Mouse (Mus musculus): ENCODE data around the gene Rere. TPM values are rescaled to one million over a fixed set of nuclear protein-coding genes. Genes with fewer than 3 reads are reported as not detected.

Gene Rere
- total and polyA plus RNA-seq, 2 experiments from 2014 or later = 25.9 to 32.9 TPM

- TF ChIP-seq CTCF (IDR thresholded peaks at IDR 0.05; ENCODE audit: low read depth) = no peak
- Histone ChIP-seq H3K27me3 (ENCODE audit: insufficient read depth, low read length) (no peaks in the 10 kb centered on the region), H3K27ac (peak overlapping the region; percentile 85), H3K9me3 (ENCODE audit: low read length) (no peaks in the 10 kb centered on the region), H3K4me3 (ENCODE audit: low read length) (peak overlapping the region; percentile 54), H3K4me2 (ENCODE audit: low read depth, low read length) (peak overlapping the region; percentile 95), H3K36me3 (ENCODE audit: insufficient read depth, low read length) (no peaks in the 10 kb centered on the region), H3K4me1 (ENCODE audit: insufficient read depth, low read length) (peaks cover 21% of the 10 kb centered on the region), H3K9ac (replicated peaks; ENCODE audit: low read length) (peak overlapping the region; percentile 3)
- ATAC-seq (peak; percentile 46; the same call in 1 of the 2 replicates), DNase-seq (ENCODE audit: low spot score) (peak; percentile 64)
- WGBS = 7% methylated on average over 15 of the region's 15 CpGs
Measured at GRCm38 (mm10) chr4:150373111-150374109, 92.0 kb downstream of the Rere start.

GRCm38 (mm10) chr4:150374651-150375447 lies 93.4 kb downstream of the Rere start:
- 30% methylated on average over 9 of the region's 9 CpGs for WGBS
- H3K27me3 ChIP-seq (ENCODE audit: insufficient read depth, low read length) = no peaks in the 10 kb centered on the region
- no peak overlapping the region for H3K4me3 ChIP-seq (ENCODE audit: low read length)
- ATAC-seq = no peak
- H3K27ac ChIP-seq = peak overlapping the region; percentile 85; the same call in 1 of the 2 replicates
- no peaks in the 10 kb centered on the region for H3K9me3 ChIP-seq (ENCODE audit: low read length)
- H3K4me1 ChIP-seq (ENCODE audit: insufficient read depth, low read length) = peaks cover 21% of the 10 kb centered on the region
- no peak for TF ChIP-seq CTCF (IDR thresholded peaks at IDR 0.05; ENCODE audit: low read depth)
- 0 out of 2 replicates have a peak overlapping the region, but pooled peaks have one; percentile 95 for H3K4me2 ChIP-seq (ENCODE audit: low read depth, low read length)
- H3K9ac ChIP-seq (replicated peaks; ENCODE audit: low read length) = no peak overlapping the region
- H3K36me3 ChIP-seq (ENCODE audit: insufficient read depth, low read length) = no peaks in the 10 kb centered on the region
- DNase-seq (ENCODE audit: low spot score) = no peak

- 44% methylated on average over 1 of the region's 1 CpGs for WGBS
- H3K27ac ChIP-seq = no peak overlapping the region
- H3K9ac ChIP-seq (replicated peaks; ENCODE audit: low read length) = no peak overlapping the region
- ATAC-seq (no peak), DNase-seq (ENCODE audit: low spot score) (no peak)
- no peak overlapping the region for H3K4me2 ChIP-seq (ENCODE audit: low read depth, low read length)
- H3K4me1 ChIP-seq (ENCODE audit: insufficient read depth, low read length) = peaks cover 17% of the 10 kb centered on the region
- H3K27me3 ChIP-seq (ENCODE audit: insufficient read depth, low read length) = no peaks in the 10 kb centered on the region
- H3K4me3 ChIP-seq (ENCODE audit: low read length) = no peak overlapping the region
- no peak for TF ChIP-seq CTCF (IDR thresholded peaks at IDR 0.05; ENCODE audit: low read depth)
- H3K9me3 ChIP-seq (ENCODE audit: low read length) = no peaks in the 10 kb centered on the region
- no peaks in the 10 kb centered on the region for H3K36me3 ChIP-seq (ENCODE audit: insufficient read depth, low read length)
Measured at GRCm38 (mm10) chr4:150375448-150375935, 94.0 kb downstream of the Rere start.

- Histone ChIP-seq H3K27ac (no peak overlapping the region), H3K36me3 (ENCODE audit: insufficient read depth, low read length) (no peaks in the 10 kb centered on the region), H3K4me1 (ENCODE audit: insufficient read depth, low read length) (0 out of 2 replicates have a peak, but pooled peaks cover 4% of the 10 kb centered on the region), H3K4me2 (ENCODE audit: low read depth, low read length) (no peak overlapping the region), H3K4me3 (ENCODE audit: low read length) (no peak overlapping the region), H3K9me3 (ENCODE audit: low read length) (no peaks in the 10 kb centered on the region), H3K9ac (replicated peaks; ENCODE audit: low read length) (no peak overlapping the region), H3K27me3 (ENCODE audit: insufficient read depth, low read length) (no peaks in the 10 kb centered on the region)
- 86% methylated on average over 6 of the region's 6 CpGs for WGBS
- no peak for TF ChIP-seq CTCF (IDR thresholded peaks at IDR 0.05; ENCODE audit: low read depth)
- ATAC-seq = no peak
- no peak for DNase-seq (ENCODE audit: low spot score)
Measured at GRCm38 (mm10) chr4:150379313-150379712, 97.9 kb downstream of the Rere start.

GRCm38 (mm10) chr4:150379772-150380171 lies 98.3 kb downstream of the Rere start:
- ATAC-seq = no peak
- 66% methylated on average over 2 of the region's 2 CpGs for WGBS
- no peak overlapping the region for H3K27ac ChIP-seq

GRCm38 (mm10) chr4:150380273-150380672 lies 98.8 kb downstream of the Rere start:
- no peak for TF ChIP-seq CTCF (IDR thresholded peaks at IDR 0.05; ENCODE audit: low read depth)
- no peak overlapping the region for H3K27ac ChIP-seq

More at GRCm38 (mm10) chr4:150379772-150380171, 98.3 kb downstream of the Rere start:
- H3K4me2 ChIP-seq (ENCODE audit: low read depth, low read length) = no peak overlapping the region
- DNase-seq (ENCODE audit: low spot score) = no peak
- H3K9me3 ChIP-seq (ENCODE audit: low read length) = no peaks in the 10 kb centered on the region
- H3K36me3 ChIP-seq (ENCODE audit: insufficient read depth, low read length) = no peaks in the 10 kb centered on the region
- no peak for TF ChIP-seq CTCF (IDR thresholded peaks at IDR 0.05; ENCODE audit: low read depth)
- no peak overlapping the region for H3K9ac ChIP-seq (replicated peaks; ENCODE audit: low read length)
- H3K4me3 ChIP-seq (ENCODE audit: low read length) = no peak overlapping the region
- H3K4me1 ChIP-seq (ENCODE audit: insufficient read depth, low read length) = peaks cover 8% of the 10 kb centered on the region; the same call in 1 of the 2 replicates
- no peaks in the 10 kb centered on the region for H3K27me3 ChIP-seq (ENCODE audit: insufficient read depth, low read length)

More at GRCm38 (mm10) chr4:150380273-150380672, 98.8 kb downstream of the Rere start:
- H3K27me3 ChIP-seq (ENCODE audit: insufficient read depth, low read length) = no peaks in the 10 kb centered on the region
- no peak for ATAC-seq
- H3K4me2 ChIP-seq (ENCODE audit: low read depth, low read length) = no peak overlapping the region
- H3K4me1 ChIP-seq (ENCODE audit: insufficient read depth, low read length) = peaks cover 8% of the 10 kb centered on the region; the same call in 1 of the 2 replicates
- no peak overlapping the region for H3K9ac ChIP-seq (replicated peaks; ENCODE audit: low read length)
- no peak for DNase-seq (ENCODE audit: low spot score)
- 70% methylated on average over 5 of the region's 5 CpGs for WGBS
- no peaks in the 10 kb centered on the region for H3K36me3 ChIP-seq (ENCODE audit: insufficient read depth, low read length)
- H3K9me3 ChIP-seq (ENCODE audit: low read length) = no peaks in the 10 kb centered on the region
- H3K4me3 ChIP-seq (ENCODE audit: low read length) = no peak overlapping the region
